Mouse (Mus musculus): Measurements from ENCODE around the gene Coq3.

Gene Coq3

GRCm38 (mm10) chr4:21879565-21880220, at the start of gene Coq3:
Coq3 (plus strand) TSS chr4:21879673.
- peak; percentile 90 for DNase-seq

GRCm38 (mm10) chr4:21832844-21833243, 46.6 kb upstream of the Coq3 start:
- no peak for DNase-seq

GRCm38 (mm10) chr4:21847481-21848286, 31.8 kb upstream of the Coq3 start, which contains the start of gene Pnisr:
Pnisr (plus strand) TSS chr4:21847583.
- DNase-seq = peak; percentile 97

DNA sequence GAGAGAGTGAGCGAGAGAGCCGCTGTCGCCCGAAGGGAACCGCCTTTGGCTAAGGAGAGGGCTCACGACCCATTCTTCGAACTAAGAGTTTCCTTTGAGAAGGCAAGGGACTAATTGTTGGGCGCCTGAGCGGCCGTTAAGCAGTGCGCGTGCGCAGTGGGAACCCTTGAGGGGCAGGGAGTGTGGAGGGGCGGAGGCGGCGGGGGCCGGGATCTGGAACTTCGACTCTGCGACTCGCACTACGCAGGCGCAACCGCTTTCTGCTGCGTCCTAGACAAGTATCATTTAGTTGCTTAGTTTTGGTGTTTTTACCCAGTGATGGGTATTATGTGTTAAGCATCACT, 31.2 kb upstream of the Coq3 start:
- DNase-seq = peak; percentile 87

GRCm38 (mm10) chr4:21857481-21857880, 22.0 kb upstream of the Coq3 start:
- DNase-seq = no peak

GRCm38 (mm10) chr4:21865226-21865625, 14.2 kb upstream of the Coq3 start:
- no peak for DNase-seq

- no peak for DNase-seq
These were observed 697 bp upstream of the Coq3 start for GRCm38 (mm10) chr4:21878776-21879175.

GRCm38 (mm10) chr4:21882806-21883205, 3.3 kb downstream of the Coq3 start:
- no peak for DNase-seq

GRCm38 (mm10) chr4:21885831-21886230, 6.4 kb downstream of the Coq3 start:
- DNase-seq = no peak

- peak; percentile 35 for DNase-seq
These were observed 51.7 kb downstream of the Coq3 start, which contains the start of gene Faxc for GRCm38 (mm10) chr4:21930971-21931771. Faxc (plus strand) TSS chr4:21931329.

DNA sequence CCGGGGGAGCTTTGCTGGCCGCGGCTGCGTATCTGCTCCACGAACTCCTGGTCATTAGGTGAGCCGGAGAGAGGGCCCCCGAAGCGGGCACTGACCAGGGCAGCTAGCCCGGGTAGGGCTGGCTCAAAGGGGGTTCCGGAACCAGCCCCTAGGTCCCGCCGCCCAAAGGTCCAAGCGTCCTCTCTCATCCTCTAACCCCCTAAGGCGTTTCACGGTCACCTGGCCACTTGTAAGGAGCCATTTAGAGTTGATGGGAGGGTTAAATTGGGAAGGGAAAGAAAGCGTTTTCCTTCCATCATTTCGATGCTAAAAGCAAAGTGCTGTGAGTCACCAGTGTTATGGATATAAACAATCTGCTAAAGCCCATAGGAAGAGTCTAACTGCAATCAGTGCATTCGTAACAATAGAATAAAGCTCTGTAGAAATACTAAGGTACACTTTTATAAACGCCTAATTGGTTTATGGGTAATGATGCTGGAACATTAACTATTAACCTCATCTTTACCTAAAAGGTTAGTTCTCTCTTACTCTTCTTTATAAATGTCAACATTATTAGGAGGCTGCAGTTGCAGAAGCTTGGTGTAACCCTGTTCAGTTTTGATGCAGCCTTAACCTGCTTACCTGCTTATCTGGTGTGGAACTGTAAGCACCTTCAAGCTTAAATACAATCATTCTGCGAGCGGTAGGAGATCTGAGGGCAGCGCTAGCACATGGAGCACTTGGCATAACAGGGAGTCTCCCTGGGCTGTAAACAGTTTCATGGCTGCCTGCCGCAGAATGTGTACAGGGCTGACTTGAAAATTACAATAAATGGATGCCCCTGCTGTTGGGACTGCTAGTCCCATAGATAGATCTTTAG, 52.5 kb downstream of the Coq3 start:
- DNase-seq = no peak

GRCm38 (mm10) chr4:21935378-21935777, 55.9 kb downstream of the Coq3 start:
- no peak for DNase-seq

- no peak for DNase-seq
These were observed 57.0 kb downstream of the Coq3 start for GRCm38 (mm10) chr4:21936424-21936823.

DNA sequence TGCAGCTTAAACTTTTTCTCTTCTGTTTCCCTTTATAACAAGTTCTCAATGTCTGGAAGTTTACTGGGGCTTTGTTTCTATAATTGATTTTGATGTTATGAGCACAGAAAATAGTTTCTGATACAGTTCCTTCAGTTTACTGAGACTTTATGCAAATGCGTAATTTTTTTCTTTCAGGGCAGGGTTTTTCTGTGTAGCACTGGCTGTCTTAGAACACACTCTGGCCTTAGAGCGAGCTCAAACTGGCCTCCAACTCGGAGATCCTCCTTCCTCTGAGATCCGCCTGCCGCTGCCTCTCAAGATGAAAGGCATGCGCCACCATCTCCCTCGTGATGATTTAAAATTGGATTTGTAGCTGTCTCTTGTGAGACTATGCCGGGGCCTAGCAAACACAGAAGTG, 58.4 kb downstream of the Coq3 start:
- no peak for DNase-seq

DNA sequence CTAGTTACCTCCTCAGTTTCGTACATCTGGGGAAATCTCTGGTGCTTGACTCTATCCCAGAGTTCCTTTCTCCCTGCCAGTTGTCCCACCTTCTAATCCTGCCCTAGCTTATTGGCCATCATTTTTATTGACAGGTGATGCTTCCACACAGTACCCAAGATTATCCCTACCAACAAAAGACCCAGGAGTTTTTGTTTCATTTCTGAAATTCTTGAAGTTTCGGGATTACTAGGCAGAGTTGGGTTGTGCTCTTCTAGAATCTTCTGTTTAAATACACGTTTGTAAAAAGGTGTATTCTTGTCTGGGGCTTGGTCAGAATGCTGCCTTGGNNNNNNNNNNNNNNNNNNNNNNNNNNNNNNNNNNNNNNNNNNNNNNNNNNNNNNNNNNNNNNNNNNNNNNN, 65.2 kb downstream of the Coq3 start:
- DNase-seq = no peak

GRCm38 (mm10) chr4:21951444-21951843, 72.0 kb downstream of the Coq3 start:
- no peak for DNase-seq

DNA sequence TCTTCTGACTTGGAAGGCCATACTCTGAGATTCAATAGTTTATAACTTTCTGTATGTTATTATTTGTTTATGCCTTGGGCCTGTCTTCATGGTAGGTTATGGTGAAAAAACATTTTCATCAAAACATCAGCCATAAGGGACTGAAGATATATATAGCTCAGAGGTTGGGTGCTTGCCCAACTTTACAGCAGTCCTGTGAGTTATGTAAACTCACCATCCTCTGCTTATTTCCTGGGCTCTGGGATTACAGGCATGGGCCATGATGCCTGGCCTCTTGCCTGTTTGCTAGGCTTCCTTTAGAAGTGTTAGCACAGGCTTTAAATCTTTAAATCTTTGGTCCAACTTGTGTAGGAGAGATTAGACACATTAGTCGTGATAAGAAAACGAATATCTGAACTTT, 72.8 kb downstream of the Coq3 start:
- no peak for DNase-seq

DNA sequence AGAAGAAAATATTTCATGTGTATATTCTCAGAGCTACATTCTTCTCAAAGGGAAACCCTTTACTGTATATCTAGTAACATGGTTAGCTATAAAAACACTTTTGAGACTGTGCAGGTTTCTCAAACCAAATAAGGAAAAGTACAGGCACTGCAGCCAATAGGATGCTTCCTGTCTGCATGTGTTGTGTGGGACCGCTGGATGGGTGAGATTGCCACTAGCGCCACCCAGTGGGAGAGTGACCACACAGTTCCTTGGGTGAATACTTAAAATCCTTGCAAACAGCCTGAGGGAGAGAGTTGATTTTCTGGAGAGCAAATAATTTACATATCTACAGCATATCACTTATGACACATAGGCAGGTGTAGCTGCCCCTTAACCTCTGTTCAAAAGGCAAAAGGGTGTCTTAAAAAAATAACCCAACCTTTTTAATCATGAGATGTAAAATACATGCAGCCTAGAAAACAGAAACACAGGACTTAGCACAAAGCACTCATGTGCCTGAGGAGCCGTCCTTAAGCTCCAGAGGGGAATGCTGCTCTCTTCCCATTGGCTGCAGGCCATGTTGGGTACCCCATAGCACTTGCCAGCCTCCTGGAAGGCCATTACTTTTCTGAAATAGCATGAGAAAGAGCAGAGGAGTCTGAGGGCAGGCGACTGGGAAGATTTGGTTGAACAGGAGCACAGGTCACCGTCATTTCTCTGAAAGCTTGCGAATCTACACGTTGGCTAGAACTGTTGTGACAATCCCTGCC, 78.3 kb downstream of the Coq3 start:
- DNase-seq = peak; percentile 38

Measured in layer of hippocampus, adult 9-11 months (tissue).